Mouse (Mus musculus) G1E (cell line): ENCODE data around the gene Ube2h.

Experiments used
- CTCF ChIP-seq: IDR thresholded peaks from 2 replicates; pipeline ENCODE4 v1.5.1; 2012; ENCODE audit warnings: low read depth, low read length, inconsistent platforms, mixed read lengths
- GATA1 ChIP-seq: IDR thresholded peaks from 2 replicates; pipeline ENCODE4 v1.6.1; 2012; ENCODE audit warnings: borderline replicate concordance, low read length, inconsistent platforms, mixed read lengths
- GATA2 ChIP-seq: IDR thresholded peaks from 2 replicates; pipeline ENCODE4 v1.6.1; 2012; ENCODE audit warnings: low read depth, low read length, inconsistent platforms, borderline replicate concordance
- POLR2AphosphoS5 ChIP-seq: IDR thresholded peaks from 2 replicates; pipeline ENCODE4 v1.6.1; 2012; ENCODE audit warnings: low read depth, low read length, inconsistent platforms; ENCODE audit not compliant: insufficient replicate concordance

DNA sequence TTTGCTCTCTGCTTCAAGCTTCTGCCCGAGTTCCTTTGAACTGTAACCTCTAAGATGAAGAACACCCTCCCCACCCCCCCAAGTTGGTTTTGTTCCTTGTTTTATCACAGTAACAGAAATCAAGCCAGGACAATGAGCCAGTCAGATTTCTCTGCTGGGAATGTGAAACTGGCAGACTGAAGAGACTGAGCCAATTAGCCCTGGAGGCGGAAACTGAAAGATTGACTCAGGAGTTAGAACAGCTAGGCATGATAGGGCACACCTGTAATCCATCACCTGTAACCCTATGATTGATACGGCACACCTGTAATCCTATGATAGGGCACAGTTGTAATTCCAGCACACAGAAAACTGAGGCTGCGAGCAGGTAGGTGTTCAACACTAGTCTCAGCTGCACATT lies 27.9 kb upstream of the Ube2h start:
- TF ChIP-seq CTCF (no peak), GATA1 (no peak), GATA2 (no peak), POLR2AphosphoS5 (no peak)
